Comparison of ENCODE assay signal across 10 mouse cellular contexts in the genomic region with DNA sequence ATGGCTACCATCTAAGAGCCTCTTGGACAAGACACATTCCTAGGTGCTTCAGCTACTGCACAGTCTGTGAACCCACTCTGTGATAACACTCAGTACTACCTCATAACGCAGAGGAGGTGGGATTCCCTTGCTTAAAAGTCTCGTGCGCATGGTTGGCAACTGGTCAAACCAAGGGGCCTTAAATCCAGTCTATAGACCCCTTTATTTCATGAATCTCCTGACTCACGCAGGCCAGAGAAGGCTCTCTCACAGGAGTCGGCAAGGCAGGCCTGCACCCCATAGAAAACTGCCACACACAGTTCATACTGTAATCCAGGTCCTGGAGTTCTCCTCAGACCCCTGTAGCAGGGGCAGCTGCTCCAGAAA.
DNase-seq lines count a peak whose midpoint lies in the region; ATAC-seq and TF ChIP-seq lines count a peak whose summit lies in the region.
"Had no signal": no experiment of that assay in that cellular context is flagged by ENCODE, and none has a peak within 500 bp of the region (broad histone marks: within the 10 kb centered on the region; RNA-seq: fewer than 3 reads in every experiment).

No protein-coding gene starts in this region.

- H3K4me1 ChIP-seq in cerebellum, adult 2 months (ENCODE audit: control insufficient read depth, insufficient read depth, low read length): peaks cover 40% of the 10 kb centered on the region
- H3K4me1 ChIP-seq in forebrain, postnatal 0 days (ENCODE audit: insufficient read depth): no peaks in the 10 kb centered on the region
- H3K4me1 ChIP-seq in forebrain, embryonic 10.5 days: peaks cover 30% of the 10 kb centered on the region
- peaks cover 12% of the 10 kb centered on the region; the same call in 1 of the 2 replicates for H3K4me1 ChIP-seq in lung, embryonic 16.5 days (replicated peaks; ENCODE audit: control insufficient read depth, insufficient read depth, low read length)
- peaks cover 45% of the 10 kb centered on the region for H3K4me1 ChIP-seq in limb, embryonic 13.5 days

- H3K36me3 ChIP-seq in forebrain, postnatal 0 days (ENCODE audit: insufficient read depth): no peaks in the 10 kb centered on the region
- H3K36me3 ChIP-seq in forebrain, embryonic 10.5 days (replicated peaks): no peaks in the 10 kb centered on the region
- no peaks in the 10 kb centered on the region for H3K36me3 ChIP-seq in lung, embryonic 16.5 days (ENCODE audit: control insufficient read depth, insufficient read depth, low read length)
- no peaks in the 10 kb centered on the region for H3K36me3 ChIP-seq in limb, embryonic 13.5 days
- H3K36me3 ChIP-seq: neural tube, embryonic 13.5 days had no signal

- WGBS in cerebellum, adult 2 months: 71% methylated on average over 5 of the region's 5 CpGs
- WGBS in forebrain, postnatal 0 days: 87% methylated on average over 5 of the region's 5 CpGs
- 88% methylated on average over 5 of the region's 5 CpGs for WGBS in forebrain, embryonic 10.5 days
- WGBS in lung, embryonic 16.5 days: 70% methylated on average over 5 of the region's 5 CpGs
- WGBS in limb, embryonic 13.5 days: 62% methylated on average over 5 of the region's 5 CpGs

- no peak overlapping the region for H3K4me3 ChIP-seq in cerebellum, adult 2 months (replicated peaks; ENCODE audit: insufficient read depth, low read depth, low read length)
- no peak overlapping the region for H3K4me3 ChIP-seq in forebrain, postnatal 0 days (ENCODE audit: low read depth, low read length)
- no peak overlapping the region for H3K4me3 ChIP-seq in forebrain, embryonic 10.5 days
- H3K4me3 ChIP-seq in lung, embryonic 16.5 days (ENCODE audit: low read length): no peak overlapping the region
- H3K4me3 ChIP-seq in limb, embryonic 13.5 days: no peak overlapping the region
- H3K4me3 ChIP-seq: neural tube, embryonic 13.5 days had no signal

- no peaks in the 10 kb centered on the region for H3K27me3 ChIP-seq in cerebellum, adult 2 months (ENCODE audit: control insufficient read depth, insufficient read depth, low read length)
- H3K27me3 ChIP-seq in forebrain, postnatal 0 days (ENCODE audit: insufficient read depth, low read length): no peaks in the 10 kb centered on the region
- H3K27me3 ChIP-seq in forebrain, embryonic 10.5 days (ENCODE audit: poor library complexity, severe bottlenecking): no peaks in the 10 kb centered on the region
- H3K27me3 ChIP-seq in lung, embryonic 16.5 days (ENCODE audit: control insufficient read depth, insufficient read depth, low read depth, low read length): no peaks in the 10 kb centered on the region
- H3K27me3 ChIP-seq in limb, embryonic 13.5 days: no peaks in the 10 kb centered on the region
- H3K27me3 ChIP-seq: neural tube, embryonic 13.5 days had no signal

- DNase-seq in cerebellum, adult 2 months: peak in 1 of 2 experiments; percentile 36
- no peak for DNase-seq in cerebellum, adult 11 months
- DNase-seq in forebrain, postnatal 0 days: no peak
- DNase-seq in forebrain, embryonic 10.5 days (ENCODE audit: extremely low spot score, low spot score): no peak
- no peak for DNase-seq in lung, postnatal 10 days
- no peak for DNase-seq in frontal cortex, adult 2 months (ENCODE audit: extremely low spot score in 1 of 2, low spot score in 1 of 2)

- H3K9ac ChIP-seq in forebrain, postnatal 0 days: no peak overlapping the region
- H3K9ac ChIP-seq in lung, embryonic 16.5 days (ENCODE audit: low read length): no peak overlapping the region
- peak overlapping the region; percentile 35; the same call in 1 of the 2 replicates for H3K9ac ChIP-seq in limb, embryonic 13.5 days
- H3K9ac ChIP-seq: neural tube, embryonic 13.5 days had no signal

- TF ChIP-seq POLR2A in cerebellum, adult 2 months (IDR thresholded peaks at IDR 0.05; ENCODE audit: borderline replicate concordance, insufficient read depth, low read length): no peak

- no peak for TF ChIP-seq CTCF in cerebellum, adult 2 months (IDR thresholded peaks at IDR 0.05; ENCODE audit: borderline replicate concordance, insufficient read depth, low read depth, low read length)
- no peak for TF ChIP-seq CTCF in forebrain, postnatal 0 days (IDR thresholded peaks at IDR 0.05; ENCODE audit: low read depth)

- H3K27ac ChIP-seq in cerebellum, adult 2 months (ENCODE audit: insufficient read depth, low read length): peak overlapping the region; percentile 1
- no peak overlapping the region for H3K27ac ChIP-seq in forebrain, postnatal 0 days (ENCODE audit: low read depth, low read length)
- H3K27ac ChIP-seq in forebrain, embryonic 10.5 days: no peak overlapping the region
- H3K27ac ChIP-seq in lung, embryonic 16.5 days (ENCODE audit: low read length): no peak overlapping the region
- H3K27ac ChIP-seq in limb, embryonic 13.5 days: peak overlapping the region; percentile 23; the same call in 1 of the 2 replicates
- H3K27ac ChIP-seq: neural tube, embryonic 13.5 days had no signal

- no peaks in the 10 kb centered on the region for H3K9me3 ChIP-seq in forebrain, postnatal 0 days (ENCODE audit: low read length)
- H3K9me3 ChIP-seq in forebrain, embryonic 10.5 days: no peaks in the 10 kb centered on the region
- no peaks in the 10 kb centered on the region for H3K9me3 ChIP-seq in lung, embryonic 16.5 days (ENCODE audit: control insufficient read depth, low read length)
- H3K9me3 ChIP-seq in limb, embryonic 13.5 days: no peaks in the 10 kb centered on the region
- H3K9me3 ChIP-seq: neural tube, embryonic 13.5 days had no signal

- ATAC-seq in forebrain, postnatal 0 days: peak; percentile 29; the same call in 1 of the 2 replicates
- peak; percentile 35; the same call in 1 of the 2 replicates for ATAC-seq in lung, embryonic 16.5 days (ENCODE audit: low read depth)
- no peak for ATAC-seq in limb, embryonic 13.5 days (ENCODE audit: low FRiP score, low read depth)
- ATAC-seq: activated CD4-positive, CD25-positive, alpha-beta regulatory T cell, adult 4 months had no signal

- no peak overlapping the region for H3K4me2 ChIP-seq in forebrain, postnatal 0 days (ENCODE audit: low read depth)
- H3K4me2 ChIP-seq in lung, embryonic 16.5 days (ENCODE audit: low read depth, low read length): no peak overlapping the region
- no peak overlapping the region for H3K4me2 ChIP-seq in limb, embryonic 13.5 days (replicated peaks)
- H3K4me2 ChIP-seq: neural tube, embryonic 13.5 days had no signal

Comparison
In these comparisons a context has a peak if more than half of its experiments do, and no peak if none do; other contexts are left out.
1. H3K27ac ChIP-seq: peak in cerebellum, adult 2 months (single experiment) and limb, embryonic 13.5 days (single experiment); none in forebrain, postnatal 0 days (single experiment), forebrain, embryonic 10.5 days (single experiment) and lung, embryonic 16.5 days (single experiment).